Mouse (Mus musculus): ENCODE measurements around the gene Dusp18.

DNA sequence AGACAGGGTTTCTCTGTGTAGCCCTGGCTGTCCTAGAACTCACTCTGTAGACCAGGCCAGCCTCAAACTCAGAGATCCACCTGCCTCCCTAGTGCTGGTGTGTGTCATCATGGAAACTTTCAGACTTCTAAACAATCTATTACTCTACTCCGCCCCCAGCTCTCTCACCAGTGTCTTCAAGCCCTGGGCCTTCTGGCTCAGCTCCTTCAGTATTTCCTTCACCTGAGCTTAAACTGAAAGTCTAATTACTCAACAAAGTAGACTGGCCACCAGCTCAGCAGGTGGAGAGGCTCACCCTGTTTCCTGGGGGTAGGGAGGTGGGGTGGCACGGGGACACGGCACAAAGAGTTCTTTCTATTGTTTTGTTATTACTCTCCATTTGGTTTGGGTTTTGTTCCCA lies 7.5 kb downstream of the Dusp18 start:
- no peak for TF ChIP-seq POLR2A (IDR thresholded peaks at IDR 0.05; ENCODE audit: borderline replicate concordance, low read depth, low read length)
- no peak for TF ChIP-seq CTCF (IDR thresholded peaks at IDR 0.05; ENCODE audit: low read depth, low read length)
